Comparison of ENCODE assay signal across 9 mouse cellular contexts in genomic region chr17:74394381-74394780, GRCm38 (mm10). TPM values are rescaled to one million over a fixed set of nuclear protein-coding genes. Genes with fewer than 3 reads are reported as not detected.
DNase-seq lines count a peak whose midpoint lies in the region; ATAC-seq lines count a peak whose summit lies in the region.
"Had no signal": no experiment of that assay in that cellular context is flagged by ENCODE, and none has a peak within 500 bp of the region (broad histone marks: within the 10 kb centered on the region; RNA-seq: fewer than 3 reads in every experiment).

No protein-coding gene starts in this region.

- no peak overlapping the region for H3K9ac ChIP-seq in hindbrain, embryonic 15.5 days
- no peak overlapping the region for H3K9ac ChIP-seq in hindbrain, embryonic 11.5 days (ENCODE audit: low read depth, low read length)
- H3K9ac ChIP-seq in embryonic facial prominence, embryonic 12.5 days = no peak overlapping the region

- no peaks in the 10 kb centered on the region for H3K9me3 ChIP-seq in hindbrain, embryonic 15.5 days
- no peaks in the 10 kb centered on the region for H3K9me3 ChIP-seq in hindbrain, embryonic 11.5 days (ENCODE audit: control insufficient read depth, low read length)
- H3K9me3 ChIP-seq in embryonic facial prominence, embryonic 12.5 days = no peaks in the 10 kb centered on the region

- no peak overlapping the region for H3K27ac ChIP-seq in hindbrain, embryonic 15.5 days (replicated peaks)
- H3K27ac ChIP-seq in hindbrain, embryonic 11.5 days (ENCODE audit: low read depth, low read length) = no peak overlapping the region
- no peak overlapping the region for H3K27ac ChIP-seq in embryonic facial prominence, embryonic 12.5 days

- DNase-seq in cerebellum, adult 9-10 months = peak; percentile 17
- DNase-seq in cerebellum, postnatal 25 days = no peak
- DNase-seq in hindbrain, embryonic 11.5 days (ENCODE audit: low spot score) = no peak
- no peak for DNase-seq in yolk sac, embryonic 10.5 days (ENCODE audit: low spot score)
- DNase-seq: adrenal gland, postnatal 25 days had no signal

- ATAC-seq in hindbrain, embryonic 15.5 days (ENCODE audit: low FRiP score, low read depth) = no peak
- no peak; the same call in 1 of the 2 replicates for ATAC-seq in hindbrain, embryonic 11.5 days (ENCODE audit: low FRiP score)
- ATAC-seq in embryonic facial prominence, embryonic 12.5 days (ENCODE audit: insufficient number of reproducible peaks, insufficient read depth, low FRiP score, low TSS enrichment) = no peak
- 0 out of 2 replicates have a peak, but pooled peaks have one; percentile 4 for ATAC-seq in megakaryocyte, adult 5-6 weeks (ENCODE audit: poor library complexity, severe bottlenecking)
- no peak for ATAC-seq in activated CD4-positive, CD25-positive, alpha-beta regulatory T cell, adult 4 months

- H3K27me3 ChIP-seq in hindbrain, embryonic 15.5 days = no peaks in the 10 kb centered on the region
- no peaks in the 10 kb centered on the region for H3K27me3 ChIP-seq in hindbrain, embryonic 11.5 days (ENCODE audit: control insufficient read depth, insufficient read depth, low read length)
- no peaks in the 10 kb centered on the region for H3K27me3 ChIP-seq in embryonic facial prominence, embryonic 12.5 days

- H3K36me3 ChIP-seq in hindbrain, embryonic 15.5 days = peaks cover 7% of the 10 kb centered on the region; the same call in 1 of the 2 replicates
- no peaks in the 10 kb centered on the region for H3K36me3 ChIP-seq in hindbrain, embryonic 11.5 days (ENCODE audit: control insufficient read depth, insufficient read depth, low read length)
- H3K36me3 ChIP-seq in embryonic facial prominence, embryonic 12.5 days = no peaks in the 10 kb centered on the region

- 68% methylated on average over 2 of the region's 2 CpGs for WGBS in hindbrain, embryonic 15.5 days
- 84% methylated on average over 2 of the region's 2 CpGs for WGBS in hindbrain, embryonic 11.5 days
- 83% methylated on average over 2 of the region's 2 CpGs for WGBS in embryonic facial prominence, embryonic 12.5 days

- H3K4me3 ChIP-seq in hindbrain, embryonic 15.5 days = peak overlapping the region; percentile 83; the same call in 1 of the 2 replicates
- no peak overlapping the region for H3K4me3 ChIP-seq in hindbrain, embryonic 11.5 days (ENCODE audit: low read depth, low read length)
- peak overlapping the region; percentile 92; the same call in 1 of the 2 replicates for H3K4me3 ChIP-seq in embryonic facial prominence, embryonic 12.5 days

- H3K4me2 ChIP-seq in hindbrain, embryonic 15.5 days = peak overlapping the region; percentile 70
- no peak overlapping the region for H3K4me2 ChIP-seq in hindbrain, embryonic 11.5 days (replicated peaks; ENCODE audit: low read depth, low read length)
- peak overlapping the region; percentile 62 for H3K4me2 ChIP-seq in embryonic facial prominence, embryonic 12.5 days (replicated peaks)

- peaks cover 17% of the 10 kb centered on the region for H3K4me1 ChIP-seq in hindbrain, embryonic 15.5 days (replicated peaks)
- H3K4me1 ChIP-seq in hindbrain, embryonic 11.5 days (replicated peaks; ENCODE audit: control insufficient read depth, insufficient read depth, low read length) = no peaks in the 10 kb centered on the region; the same call in 1 of the 2 replicates
- H3K4me1 ChIP-seq in embryonic facial prominence, embryonic 12.5 days = peaks cover 7% of the 10 kb centered on the region; the same call in 1 of the 2 replicates

RNA-seq across cellular contexts. Expression of gene Slc30a6, which starts 1.0 kb away (rescaled TPM):
- polyA plus RNA-seq in hindbrain, embryonic 15.5 days (2015; fragmentation: Nextera tagmentation; extraction: Ambion mirVana) = 30.1 and 32.2 TPM in 2 replicates
- 29.8 and 30.0 TPM in 2 replicates for polyA plus RNA-seq in hindbrain, embryonic 11.5 days (2014; fragmentation: Nextera tagmentation; extraction: Ambion mirVana)
- 36.8 and 38.0 TPM in 2 replicates for polyA plus RNA-seq in embryonic facial prominence, embryonic 12.5 days (2016; fragmentation: Nextera tagmentation; extraction: Ambion mirVana)
- 14.1 and 15.9 TPM in 2 replicates for total RNA-seq in megakaryocyte, adult 5-6 weeks (2015)
- total RNA-seq in megakaryocyte, adult 5-6 weeks (2017) = 7.8 and 12.2 TPM in 2 replicates
- polyA plus RNA-seq in activated CD4-positive, CD25-positive, alpha-beta regulatory T cell, adult 4 months (2017; shearing (Covaris generic)) = 10 to 100 TPM; 28.4 to 35.8 TPM

RNA-seq across cellular contexts. Expression of gene Spast, which starts 55.6 kb away (rescaled TPM):
- 34.2 and 35.5 TPM in 2 replicates for polyA plus RNA-seq in hindbrain, embryonic 15.5 days (2015; fragmentation: Nextera tagmentation; extraction: Ambion mirVana)
- 44.5 and 49.4 TPM in 2 replicates for polyA plus RNA-seq in hindbrain, embryonic 11.5 days (2014; fragmentation: Nextera tagmentation; extraction: Ambion mirVana)
- polyA plus RNA-seq in embryonic facial prominence, embryonic 12.5 days (2016; fragmentation: Nextera tagmentation; extraction: Ambion mirVana) = 28.9 and 34.5 TPM in 2 replicates
- 24.2 and 26.0 TPM in 2 replicates for total RNA-seq in megakaryocyte, adult 5-6 weeks (2015)
- total RNA-seq in megakaryocyte, adult 5-6 weeks (2017) = 38.2 and 39.7 TPM in 2 replicates
- 10 to 100 TPM in 1 of 2 experiments, 1 to 10 TPM in 1; 8.9 to 10.1 TPM for polyA plus RNA-seq in activated CD4-positive, CD25-positive, alpha-beta regulatory T cell, adult 4 months (2017; shearing (Covaris generic))
